Mouse (Mus musculus) intestine, embryonic 15.5 days (tissue): ENCODE results near the gene Fam240b. TPM values are rescaled to one million over a fixed set of nuclear protein-coding genes. Genes with fewer than 3 reads are reported as not detected.
"Not testable (repeated sequence)": the region's sequence is repeated elsewhere in the genome, so short reads cannot be mapped to it uniquely, and the experiment has no call there.

Source experiments
- ATAC-seq: fragments of 200-750 bp; cut with Nextera tagmentation; 2 replicates; pipeline ENCODE4 v1.8.0; 2017; ENCODE audit warnings: moderate TSS enrichment, moderate library complexity
- H3K27ac ChIP-seq: fragments of 300-500 bp; sonication (generic); 2 replicates; pipeline ENCODE4 v1.5.1; 2015; ENCODE audit warnings: mild to moderate bottlenecking, inconsistent platforms
- H3K27me3 ChIP-seq: fragments of 300-500 bp; sonication (generic); replicated peaks from 2 replicates; pipeline ENCODE4 v1.6.1; 2015; ENCODE audit warnings: inconsistent platforms
- H3K36me3 ChIP-seq: fragments of 300-500 bp; sonication (generic); 2 replicates; pipeline ENCODE4 v1.6.1; 2015; ENCODE audit warnings: inconsistent platforms
- H3K4me1 ChIP-seq: fragments of 300-500 bp; sonication (generic); replicated peaks from 2 replicates; pipeline ENCODE4 v1.6.1; 2015; ENCODE audit warnings: inconsistent platforms
- H3K4me2 ChIP-seq: fragments of 300-500 bp; sonication (generic); replicated peaks from 2 replicates; pipeline ENCODE4 v1.6.1; 2015; ENCODE audit warnings: mild to moderate bottlenecking, inconsistent platforms
- H3K4me3 ChIP-seq: fragments of 300-500 bp; sonication (generic); replicated peaks from 2 replicates; pipeline ENCODE4 v1.5.1; 2015; ENCODE audit warnings: inconsistent platforms
- H3K9ac ChIP-seq: fragments of 300-500 bp; sonication (generic); 2 replicates; pipeline ENCODE4 v1.6.1; 2015; ENCODE audit warnings: inconsistent platforms
- H3K9me3 ChIP-seq: fragments of 300-500 bp; sonication (generic); 2 replicates; pipeline ENCODE4 v1.6.1; 2016; ENCODE audit warnings: inconsistent platforms
- WGBS: fragments of 180-500 bp; shearing (Covaris S2); methylation state at CpG from one replicate; pipeline ENCODE4 v1.1.7; 2015; 5-methylcytosine and 5-hydroxymethylcytosine counted together
- polyA plus RNA-seq: library from polyadenylated mRNA; unstranded; fragments of >200 nt; fragmentation: Nextera tagmentation; extraction: Ambion mirVana; gene quantifications from 2 replicates; pipeline ENCODE4 v1.2.1, GENCODE M21; 2015

Gene Fam240b
- polyA plus RNA-seq, 1 experiment from 2014 or later = not detected

DNA sequence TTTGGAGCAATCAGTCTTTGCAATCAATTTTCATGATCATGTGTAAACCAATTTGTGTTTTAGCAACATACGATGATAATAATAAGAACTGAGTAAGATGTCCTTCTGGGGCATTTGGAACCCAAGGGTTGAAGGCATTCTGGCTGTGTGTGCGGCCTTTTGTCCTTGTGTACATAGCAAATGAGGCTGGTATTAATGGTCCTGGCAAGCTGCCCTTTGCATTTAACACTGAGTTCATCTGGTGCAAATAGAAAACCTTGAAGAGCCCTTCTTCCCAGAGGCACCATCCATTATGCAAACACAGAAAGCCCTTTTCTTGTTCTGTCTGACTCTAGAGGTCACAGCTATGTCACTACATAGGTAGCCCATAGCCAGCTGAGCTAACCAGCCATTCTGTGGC lies 35.0 kb downstream of the Fam240b start:
- no peaks in the 10 kb centered on the region for H3K9me3 ChIP-seq
- H3K27ac ChIP-seq = no peak overlapping the region
- no peak overlapping the region for H3K4me2 ChIP-seq
- WGBS = 78% methylated on average over 2 of the region's 2 CpGs
- no peak for ATAC-seq
- no peaks in the 10 kb centered on the region for H3K36me3 ChIP-seq
- H3K4me3 ChIP-seq = no peak overlapping the region
- H3K9ac ChIP-seq = no peak overlapping the region
- no peaks in the 10 kb centered on the region for H3K27me3 ChIP-seq
- no peaks in the 10 kb centered on the region for H3K4me1 ChIP-seq

DNA sequence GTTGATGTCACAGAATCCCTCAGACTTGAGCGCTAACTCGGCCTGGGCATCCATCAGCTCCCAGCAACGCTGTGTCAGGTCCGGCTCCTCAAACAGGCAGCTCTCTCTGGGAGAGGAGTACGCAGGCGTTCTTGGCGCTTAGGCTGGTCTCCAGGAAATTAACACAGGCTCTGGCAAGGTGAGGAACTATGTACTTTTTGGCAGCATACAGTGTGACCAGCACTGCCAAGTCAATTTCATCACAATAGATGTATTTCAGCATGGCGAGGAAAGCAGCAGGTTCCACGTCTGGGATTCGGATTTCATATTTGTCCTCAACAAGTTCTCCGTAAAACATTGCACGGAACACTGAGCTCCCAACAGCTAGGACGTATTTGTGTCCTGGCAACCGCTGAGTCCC lies 39.4 kb downstream of the Fam240b start:
- H3K9me3 ChIP-seq = no peaks in the 10 kb centered on the region
- H3K36me3 ChIP-seq = no peaks in the 10 kb centered on the region
- ATAC-seq = no peak
- H3K4me2 ChIP-seq = no peak overlapping the region
- H3K27ac ChIP-seq = no peak overlapping the region
- no peaks in the 10 kb centered on the region for H3K27me3 ChIP-seq
- no peak overlapping the region for H3K9ac ChIP-seq
- H3K4me3 ChIP-seq = no peak overlapping the region
- no peaks in the 10 kb centered on the region for H3K4me1 ChIP-seq
- WGBS = 89% methylated on average over 14 of the region's 14 CpGs

DNA sequence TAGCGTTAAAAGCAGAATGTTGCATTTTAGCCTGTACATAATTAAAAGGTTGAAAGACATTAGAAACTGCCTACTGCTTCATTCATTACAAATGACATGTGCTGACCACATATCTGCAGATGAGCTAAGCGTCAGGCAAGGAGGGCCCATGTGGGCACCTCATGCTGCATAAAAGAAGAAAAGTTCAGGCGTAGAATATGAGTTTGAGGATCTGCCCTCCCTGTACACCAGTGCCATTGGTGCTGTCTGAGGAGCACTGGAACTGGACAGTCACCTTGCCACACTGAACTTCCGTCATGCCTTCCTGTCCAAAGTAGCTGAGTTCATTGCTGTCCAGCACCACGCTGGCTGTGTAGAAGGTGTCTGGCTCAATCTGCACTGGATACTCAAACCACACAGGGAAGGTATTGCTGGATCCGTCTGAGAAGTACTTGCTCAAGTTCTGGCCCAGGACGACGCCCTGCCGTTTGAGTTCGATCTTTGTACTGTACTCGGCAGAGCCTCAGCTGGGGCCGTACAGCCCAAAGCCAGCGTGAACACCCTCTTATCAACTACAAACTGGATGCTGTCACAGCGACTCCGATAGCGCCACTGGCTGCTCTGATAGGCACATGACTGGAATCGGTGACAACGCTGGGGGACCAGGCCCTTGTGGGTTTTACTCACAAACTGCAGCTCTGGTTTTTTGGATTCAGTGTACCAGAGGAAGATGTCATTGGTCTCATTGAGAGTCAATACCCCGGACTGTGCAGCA lies 40.2 kb downstream of the Fam240b start:
- H3K9me3 ChIP-seq, H3K27me3 ChIP-seq, H3K4me3 ChIP-seq, H3K9ac ChIP-seq, H3K4me1 ChIP-seq, H3K36me3 ChIP-seq, H3K4me2 ChIP-seq, H3K27ac ChIP-seq: not testable (repeated sequence)
- ATAC-seq = peak; percentile 58; the same call in 1 of the 2 replicates
- 84% methylated on average over 19 of the region's 19 CpGs for WGBS

DNA sequence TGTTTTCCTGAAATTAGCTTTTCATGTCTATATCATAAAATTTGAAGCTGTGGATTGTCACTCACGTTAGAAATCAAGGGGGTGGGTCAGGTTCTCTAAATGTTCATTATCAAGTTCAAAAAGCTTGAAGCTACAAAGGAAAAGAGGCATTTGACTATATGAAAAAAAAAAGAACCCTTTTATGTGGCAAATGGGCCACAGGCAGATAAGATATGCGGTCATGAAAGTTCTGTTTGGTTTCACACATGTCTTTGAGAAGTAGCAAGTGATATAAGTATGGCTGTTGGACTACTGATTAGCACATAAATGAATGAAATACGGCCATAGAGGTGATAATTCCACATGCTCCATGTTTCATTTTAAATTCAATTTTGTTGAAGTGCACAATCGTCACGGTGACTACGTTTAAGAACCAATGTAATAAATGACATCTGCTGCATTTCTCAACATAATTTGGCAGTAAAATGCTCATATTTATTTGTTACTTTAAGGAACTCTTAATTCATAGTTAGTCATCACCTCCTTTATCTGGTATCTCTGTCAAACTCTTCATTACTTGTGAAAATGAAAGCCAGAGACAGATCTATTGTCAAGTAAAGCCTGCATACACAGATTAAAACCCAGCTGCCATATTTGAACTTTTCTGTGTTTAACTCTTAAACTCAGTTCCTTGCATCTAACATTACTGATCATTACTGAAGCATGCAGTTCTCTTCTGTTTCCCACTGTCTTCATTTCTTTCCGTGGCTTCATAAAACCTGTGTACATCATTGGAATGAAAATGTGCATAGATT lies 47.4 kb downstream of the Fam240b start:
- 73% methylated on average over 7 of the region's 7 CpGs for WGBS
- Histone ChIP-seq H3K27ac (no peak overlapping the region), H3K4me1 (no peaks in the 10 kb centered on the region), H3K4me3 (no peak overlapping the region), H3K36me3 (no peaks in the 10 kb centered on the region), H3K9me3 (no peaks in the 10 kb centered on the region), H3K27me3 (no peaks in the 10 kb centered on the region), H3K9ac (no peak overlapping the region), H3K4me2 (no peak overlapping the region)
- no peak for ATAC-seq

DNA sequence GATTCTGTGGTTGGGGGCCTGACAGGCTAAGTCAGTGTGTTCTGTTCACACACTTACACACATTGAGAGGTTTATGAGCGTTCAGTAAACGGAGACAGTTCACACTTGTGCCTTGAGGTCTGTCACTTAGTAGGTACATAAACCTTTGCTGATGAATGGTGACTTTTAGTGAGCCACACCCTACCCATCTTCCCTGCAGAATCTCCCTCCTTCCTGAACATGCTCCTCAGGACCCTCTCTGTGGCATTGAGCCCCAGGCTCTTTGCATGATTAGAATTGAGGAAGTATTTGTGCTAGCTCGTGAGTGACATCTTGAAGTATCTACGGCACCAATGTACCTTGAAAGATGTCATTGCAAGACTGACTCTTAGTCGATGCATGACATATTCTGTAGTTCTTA lies 48.9 kb downstream of the Fam240b start:
- WGBS = 82% methylated on average over 5 of the region's 5 CpGs
- Histone ChIP-seq H3K27me3 (no peaks in the 10 kb centered on the region), H3K36me3 (no peaks in the 10 kb centered on the region), H3K27ac (no peak overlapping the region), H3K9me3 (no peaks in the 10 kb centered on the region), H3K4me2 (no peak overlapping the region), H3K4me1 (no peaks in the 10 kb centered on the region), H3K9ac (no peak overlapping the region), H3K4me3 (no peak overlapping the region)
- no peak for ATAC-seq

DNA sequence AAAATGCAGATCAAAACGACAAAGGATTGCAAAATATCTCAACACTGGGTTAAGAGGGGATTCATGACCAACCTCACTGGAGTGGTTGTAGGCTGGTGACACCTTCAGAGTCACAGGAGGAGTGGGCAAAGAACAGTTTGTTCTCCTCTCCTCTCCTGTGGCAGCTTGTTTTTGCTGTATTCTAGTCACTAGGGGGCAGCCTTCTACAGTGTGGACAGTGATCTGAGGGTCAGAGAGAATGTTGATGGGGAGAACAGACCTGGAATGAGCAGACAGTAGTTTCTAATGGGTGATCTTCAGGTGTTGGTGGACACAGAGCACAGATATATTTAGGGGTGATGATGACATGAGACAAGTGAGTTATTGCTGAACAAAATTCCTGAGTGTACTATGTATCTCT lies 49.6 kb downstream of the Fam240b start:
- H3K9ac ChIP-seq = no peak overlapping the region
- H3K9me3 ChIP-seq = no peaks in the 10 kb centered on the region
- H3K36me3 ChIP-seq = no peaks in the 10 kb centered on the region
- H3K27ac ChIP-seq = no peak overlapping the region
- H3K4me2 ChIP-seq = no peak overlapping the region
- H3K4me3 ChIP-seq = no peak overlapping the region
- H3K4me1 ChIP-seq = no peaks in the 10 kb centered on the region
- H3K27me3 ChIP-seq = no peaks in the 10 kb centered on the region
- ATAC-seq = peak; percentile 69
- WGBS = 3% methylated on average over 1 of the region's 1 CpGs

DNA sequence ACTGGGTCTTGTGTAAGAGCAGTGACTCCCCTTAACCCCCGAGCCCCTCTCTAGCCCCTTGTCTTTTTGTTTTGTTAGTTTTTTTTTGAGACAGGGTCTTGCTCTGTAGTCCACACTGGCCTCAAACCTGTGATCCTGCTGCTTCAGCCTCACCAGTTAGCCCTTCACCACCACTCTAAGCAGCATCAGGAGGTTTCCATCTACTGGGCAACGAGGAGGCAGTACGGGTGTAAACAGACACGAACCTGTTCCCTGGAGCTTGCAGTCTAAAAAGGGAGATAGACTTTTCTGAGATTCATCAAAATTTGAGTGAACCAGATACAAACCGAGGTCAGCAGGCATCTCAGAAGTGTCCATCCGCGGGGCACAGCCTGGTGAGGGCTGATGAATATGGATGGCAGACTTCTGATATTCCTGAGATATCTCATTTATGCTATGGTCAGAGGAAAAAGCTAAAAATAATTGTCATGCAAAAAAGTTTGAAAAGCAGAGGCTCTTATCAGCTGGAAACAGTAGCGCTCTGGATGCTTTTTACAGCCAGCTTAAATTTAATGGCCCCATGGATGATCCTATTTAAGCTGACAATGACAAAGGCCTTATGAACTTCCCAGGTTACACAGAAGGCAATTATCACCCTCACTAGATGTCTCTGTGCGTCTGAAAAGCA lies 52.2 kb downstream of the Fam240b start:
- Histone ChIP-seq H3K4me1 (no peaks in the 10 kb centered on the region), H3K9ac (no peak overlapping the region), H3K4me3 (no peak overlapping the region), H3K36me3 (no peaks in the 10 kb centered on the region), H3K4me2 (no peak overlapping the region), H3K27ac (no peak overlapping the region), H3K27me3 (no peaks in the 10 kb centered on the region), H3K9me3 (no peaks in the 10 kb centered on the region)
- ATAC-seq = no peak
- 71% methylated on average over 9 of the region's 9 CpGs for WGBS

DNA sequence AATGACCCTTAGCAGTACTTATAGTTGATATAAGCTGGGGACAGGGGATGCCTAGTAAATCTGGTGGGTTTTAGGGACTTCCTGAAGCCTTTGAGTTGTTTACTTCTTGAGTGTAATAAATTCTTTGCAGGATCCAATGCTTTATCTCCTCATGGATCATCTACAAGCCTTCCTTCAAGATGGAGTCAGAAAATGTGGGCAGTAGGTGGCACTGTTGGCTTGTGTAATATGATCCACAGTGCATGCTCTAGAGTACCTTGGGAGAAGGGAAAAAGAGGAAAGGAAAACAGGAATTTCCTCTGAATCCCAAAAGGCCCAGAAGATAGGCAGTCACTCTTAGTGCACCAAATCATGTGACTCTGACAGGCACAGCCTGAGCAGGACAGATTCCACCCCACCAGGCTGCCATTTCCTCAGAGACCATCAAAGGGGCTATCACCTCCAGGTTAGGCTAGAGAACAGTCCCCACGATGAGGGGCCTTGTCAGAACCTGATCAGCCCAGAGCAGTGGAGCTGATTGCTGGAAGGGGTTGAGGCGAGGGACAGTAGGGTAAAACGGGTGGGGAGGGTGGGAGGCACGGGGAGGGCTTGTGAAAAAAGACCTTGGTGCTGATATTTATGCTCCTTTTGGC lies 54.2 kb downstream of the Fam240b start:
- Histone ChIP-seq H3K4me1 (no peaks in the 10 kb centered on the region), H3K27me3 (no peaks in the 10 kb centered on the region), H3K36me3 (no peaks in the 10 kb centered on the region), H3K27ac (no peak overlapping the region), H3K4me3 (no peak overlapping the region), H3K9me3 (no peaks in the 10 kb centered on the region), H3K4me2 (no peak overlapping the region), H3K9ac (no peak overlapping the region)
- peak; percentile 37 for ATAC-seq
- WGBS = 58% methylated on average over 4 of the region's 4 CpGs

DNA sequence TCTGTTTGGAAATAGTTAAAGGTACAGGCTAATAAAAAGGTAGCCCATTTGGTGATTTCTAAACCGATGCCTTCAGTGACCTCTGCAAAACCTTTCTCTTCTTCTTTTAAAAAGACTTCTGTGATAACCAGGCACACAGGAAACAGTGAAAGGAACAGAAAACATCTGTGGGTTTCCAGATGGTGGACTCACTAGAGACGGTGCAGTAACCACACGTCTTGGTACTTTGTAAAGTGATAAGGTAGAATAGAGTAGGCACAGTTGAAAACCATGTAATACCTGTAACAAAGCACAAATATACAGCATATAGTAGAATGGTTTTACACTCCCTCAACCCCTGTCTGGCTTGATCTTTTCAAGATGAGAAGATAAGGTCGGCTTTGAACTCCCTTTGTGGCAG lies 57.0 kb downstream of the Fam240b start:
- Histone ChIP-seq H3K27me3 (no peaks in the 10 kb centered on the region), H3K4me1 (peaks cover 3% of the 10 kb centered on the region; the same call in 1 of the 2 replicates), H3K4me3 (no peak overlapping the region), H3K4me2 (no peak overlapping the region), H3K36me3 (no peaks in the 10 kb centered on the region), H3K9me3 (no peaks in the 10 kb centered on the region), H3K9ac (no peak overlapping the region), H3K27ac (no peak overlapping the region)
- WGBS = 69% methylated on average over 4 of the region's 4 CpGs
- ATAC-seq = no peak

DNA sequence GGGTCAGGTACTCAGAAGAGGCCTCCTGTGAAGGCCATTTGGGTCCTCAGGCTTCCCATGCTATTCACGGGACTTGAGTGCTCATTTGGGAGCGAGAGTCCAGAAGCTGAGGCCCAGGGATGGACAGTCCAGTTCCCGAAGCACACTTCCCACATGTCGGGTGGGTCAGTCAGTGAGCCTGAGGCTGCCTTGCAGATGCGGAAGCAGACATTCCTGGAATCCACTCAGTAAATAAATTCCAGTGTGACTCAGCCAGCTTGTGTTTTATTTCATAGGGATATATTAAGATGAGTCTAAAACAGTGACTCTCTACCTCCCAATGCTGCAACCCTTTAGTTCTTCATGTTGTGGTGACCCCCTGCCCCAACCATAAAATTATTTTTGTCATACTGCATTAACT lies 58.1 kb downstream of the Fam240b start:
- H3K27ac ChIP-seq = no peak overlapping the region
- no peaks in the 10 kb centered on the region for H3K27me3 ChIP-seq
- H3K9me3 ChIP-seq = no peaks in the 10 kb centered on the region
- ATAC-seq = no peak
- WGBS = 52% methylated on average over 5 of the region's 5 CpGs
- H3K9ac ChIP-seq = no peak overlapping the region
- no peaks in the 10 kb centered on the region for H3K36me3 ChIP-seq
- peaks cover 3% of the 10 kb centered on the region; the same call in 1 of the 2 replicates for H3K4me1 ChIP-seq
- H3K4me3 ChIP-seq = no peak overlapping the region
- no peak overlapping the region for H3K4me2 ChIP-seq

DNA sequence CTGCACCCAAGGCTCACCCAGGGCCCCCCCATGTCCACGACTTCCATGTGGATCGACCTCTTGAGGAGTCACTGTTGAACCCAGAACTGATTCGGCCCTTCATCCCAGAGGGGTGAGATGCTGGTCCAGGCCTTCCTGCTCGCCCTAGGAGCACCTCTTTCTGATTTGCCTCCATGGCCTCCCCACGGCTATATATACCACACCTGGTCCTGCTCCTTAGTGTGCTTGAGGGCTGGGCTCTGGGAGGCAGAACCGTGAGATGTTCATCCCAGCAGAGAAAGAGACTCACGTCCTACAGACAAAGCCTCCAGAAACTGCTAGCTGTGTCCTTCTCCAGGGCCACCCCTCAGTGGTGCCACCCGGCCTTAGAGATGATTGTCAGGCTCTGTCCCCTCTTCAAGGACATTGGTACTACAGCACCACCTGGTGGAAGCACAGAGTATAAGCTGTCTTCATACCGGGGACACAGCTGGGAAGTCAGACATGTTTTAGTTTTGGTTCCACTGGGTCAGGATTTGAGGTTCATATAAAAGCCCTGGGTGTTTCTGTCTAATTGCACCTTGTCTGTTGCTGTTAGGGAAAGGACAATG lies 58.6 kb downstream of the Fam240b start:
- 58% methylated on average over 9 of the region's 9 CpGs for WGBS
- H3K4me2 ChIP-seq = no peak overlapping the region
- no peak overlapping the region for H3K4me3 ChIP-seq
- peaks cover 3% of the 10 kb centered on the region; the same call in 1 of the 2 replicates for H3K4me1 ChIP-seq
- H3K27me3 ChIP-seq = no peaks in the 10 kb centered on the region
- no peak overlapping the region for H3K9ac ChIP-seq
- ATAC-seq = peak; percentile 74
- H3K9me3 ChIP-seq = no peaks in the 10 kb centered on the region
- H3K36me3 ChIP-seq = no peaks in the 10 kb centered on the region
- no peak overlapping the region for H3K27ac ChIP-seq

DNA sequence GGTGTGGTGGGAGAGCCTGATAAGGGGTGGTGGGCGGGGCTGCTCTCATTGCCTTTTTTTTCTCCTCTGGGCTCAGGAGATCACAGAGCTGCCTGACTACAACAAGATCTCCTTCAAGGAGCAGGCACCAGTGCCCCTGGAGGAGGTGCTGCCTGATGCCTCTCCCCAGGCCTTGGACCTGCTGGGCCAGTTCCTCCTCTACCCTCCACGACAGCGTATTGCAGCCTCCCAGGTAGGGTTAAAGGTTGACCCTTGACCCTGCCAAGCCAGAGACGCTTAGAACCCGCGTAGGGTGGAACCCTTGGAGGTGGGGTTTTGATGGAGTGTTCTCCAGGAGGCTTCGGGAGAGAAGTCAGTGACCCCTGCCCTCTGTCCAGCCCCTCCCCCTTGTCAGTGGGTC lies 59.8 kb downstream of the Fam240b start:
- Histone ChIP-seq H3K4me3 (no peak overlapping the region), H3K27ac (no peak overlapping the region), H3K27me3 (no peaks in the 10 kb centered on the region), H3K4me2 (no peak overlapping the region), H3K4me1 (peaks cover 9% of the 10 kb centered on the region), H3K9me3 (no peaks in the 10 kb centered on the region), H3K9ac (no peak overlapping the region), H3K36me3 (no peaks in the 10 kb centered on the region)
- peak; percentile 64 for ATAC-seq
- WGBS = 42% methylated on average over 7 of the region's 7 CpGs
